Mouse (Mus musculus) adipocyte (in vitro differentiated cells): ENCODE data around the gene 4930444G20Rik.
"Not testable (repeated sequence)": the region's sequence is repeated elsewhere in the genome, so short reads cannot be mapped to it uniquely, and the experiment has no call there.

Experiments used
- DNase-seq: peaks from one replicate; pipeline ENCODE4 v3.0.0-alpha.2; 2016; ENCODE audit warnings: low spot score

Gene 4930444G20Rik

DNA sequence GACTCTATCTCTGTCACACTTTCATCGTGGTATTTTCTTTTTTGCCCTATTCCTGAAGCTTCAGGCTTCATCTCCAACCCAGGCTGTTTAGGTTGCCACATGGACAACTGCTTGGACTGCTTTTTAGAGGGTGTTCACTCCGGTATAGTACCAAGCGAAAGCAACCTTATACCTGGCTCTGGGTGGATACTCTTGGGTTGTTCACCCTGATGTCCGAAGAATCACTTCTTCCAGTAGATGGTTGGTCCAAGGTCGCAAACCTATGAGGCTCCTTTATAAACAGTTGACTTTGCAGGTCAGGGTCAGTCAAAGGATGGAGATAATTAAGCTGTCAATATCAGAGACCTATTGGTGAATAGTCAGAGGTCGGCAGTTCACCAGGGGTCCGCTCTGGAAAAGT lies at the start of gene 4930444G20Rik:
Gene 4930444G20Rik, minus strand, starts transcription at position 101 of the 400 bp plus-strand sequence.
- DNase-seq: not testable (repeated sequence)

DNA sequence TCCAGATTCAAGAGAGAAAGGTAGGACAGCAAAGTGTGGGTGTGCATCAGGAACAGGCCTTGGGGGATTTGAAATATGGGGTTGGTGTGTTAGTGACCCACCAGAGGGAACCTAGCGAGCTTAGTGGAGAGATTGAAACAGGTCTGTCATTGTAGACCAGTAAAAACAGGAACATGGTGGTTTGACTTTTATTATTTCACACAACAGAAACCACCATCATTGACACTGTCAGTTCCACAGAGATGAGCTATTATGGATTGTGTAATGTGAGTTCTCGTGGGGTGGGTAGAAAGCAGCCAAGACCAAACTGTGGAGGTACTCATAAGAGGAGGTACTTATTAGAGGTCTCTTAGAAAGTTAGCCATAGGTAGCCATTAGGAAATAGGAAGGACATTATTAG lies 6.7 kb upstream of the 4930444G20Rik start:
- DNase-seq: no peak

DNA sequence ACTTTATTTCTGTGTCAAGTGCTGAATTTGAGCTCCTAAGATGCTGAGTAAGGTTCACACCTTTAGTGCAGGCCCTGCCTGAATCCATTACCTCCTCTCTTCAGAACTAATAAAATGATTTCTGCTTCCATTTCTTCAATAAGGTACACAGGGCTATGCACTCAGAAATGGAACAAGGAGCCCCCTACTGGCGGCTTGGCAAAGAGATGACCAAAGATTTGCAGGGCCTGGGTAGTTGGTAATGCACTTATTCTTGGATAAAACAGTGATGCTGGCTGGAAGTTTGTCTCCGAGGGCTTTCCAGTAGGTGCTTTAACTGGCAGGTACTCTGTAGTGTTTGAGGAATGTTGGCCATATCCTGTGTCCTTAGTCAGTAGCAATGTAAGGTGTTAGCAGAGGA lies 4.9 kb upstream of the 4930444G20Rik start:
- DNase-seq: no peak

DNA sequence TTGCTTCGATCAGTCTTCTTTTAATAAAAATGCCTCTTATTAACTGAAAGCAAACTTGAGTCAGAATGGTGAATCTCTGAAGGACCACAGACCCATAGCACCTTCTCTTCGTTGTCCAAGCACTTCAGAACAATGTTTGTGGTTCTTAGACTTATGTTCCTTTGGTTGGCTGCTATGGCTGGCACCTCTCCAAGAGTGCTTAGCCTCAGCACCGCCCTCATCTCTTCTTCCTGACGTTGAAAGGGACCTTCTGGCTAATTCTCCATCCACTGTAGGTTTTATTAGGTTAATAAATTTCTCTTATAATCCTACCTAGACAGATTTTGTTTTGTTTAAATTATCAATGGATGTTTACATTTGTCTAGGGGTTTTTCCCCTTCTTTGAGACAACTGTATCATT lies 2.7 kb upstream of the 4930444G20Rik start:
- no peak for DNase-seq

DNA sequence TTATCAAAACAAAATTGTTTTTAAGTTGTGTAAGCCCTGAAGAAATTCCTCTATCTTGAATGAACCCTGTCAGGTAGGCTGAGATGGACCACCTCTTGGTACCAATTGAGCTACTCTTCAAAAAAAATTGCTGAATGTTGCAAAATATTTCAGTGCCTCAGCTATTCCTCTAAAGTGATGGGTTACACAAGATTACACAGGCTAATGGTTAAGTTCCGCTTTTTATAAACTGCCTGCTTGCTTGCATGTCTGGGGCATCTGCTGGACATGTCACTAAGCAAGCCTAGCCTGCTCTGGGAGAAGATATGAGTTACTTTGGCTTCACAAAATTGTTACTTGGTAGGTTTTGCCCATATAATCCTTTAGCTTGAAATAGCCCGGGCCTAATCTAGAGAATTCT lies 2.3 kb upstream of the 4930444G20Rik start:
- DNase-seq: no peak

DNA sequence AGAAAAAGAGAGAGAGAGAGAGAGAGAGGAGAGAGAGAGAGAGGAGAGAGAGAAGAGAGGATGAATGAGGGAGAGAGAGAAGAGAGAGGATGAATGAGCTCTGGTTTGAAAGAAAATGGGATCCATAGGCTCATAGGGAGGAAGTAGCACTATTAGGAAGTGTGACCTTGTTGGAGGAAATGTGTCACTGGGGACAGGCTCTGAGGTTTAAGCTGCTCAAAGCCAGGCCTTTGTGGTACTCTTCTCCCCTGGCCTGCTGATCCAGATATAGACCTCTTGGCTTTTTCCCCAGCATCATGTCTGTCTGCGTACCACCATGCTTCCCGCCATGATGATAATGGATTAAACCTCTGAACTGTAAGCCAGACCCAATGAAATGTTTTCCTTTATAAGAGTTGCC lies 8.5 kb downstream of the 4930444G20Rik start:
- no peak for DNase-seq

DNA sequence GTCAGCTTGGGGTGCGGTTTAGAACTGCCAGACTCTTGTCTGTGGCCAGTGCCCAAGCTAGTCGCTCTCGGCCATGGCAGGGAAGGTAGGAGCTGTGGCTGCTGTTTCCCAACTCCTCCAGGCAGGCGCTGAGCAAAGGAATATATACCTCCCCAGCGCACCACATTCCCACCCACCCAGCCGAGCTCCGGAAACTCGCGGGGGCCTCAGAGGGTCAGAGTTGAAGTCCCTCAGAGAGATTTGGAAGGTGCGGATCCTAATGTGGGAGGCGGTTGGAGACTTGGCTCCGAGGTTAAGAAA lies 8.9 kb downstream of the 4930444G20Rik start:
- no peak for DNase-seq

DNA sequence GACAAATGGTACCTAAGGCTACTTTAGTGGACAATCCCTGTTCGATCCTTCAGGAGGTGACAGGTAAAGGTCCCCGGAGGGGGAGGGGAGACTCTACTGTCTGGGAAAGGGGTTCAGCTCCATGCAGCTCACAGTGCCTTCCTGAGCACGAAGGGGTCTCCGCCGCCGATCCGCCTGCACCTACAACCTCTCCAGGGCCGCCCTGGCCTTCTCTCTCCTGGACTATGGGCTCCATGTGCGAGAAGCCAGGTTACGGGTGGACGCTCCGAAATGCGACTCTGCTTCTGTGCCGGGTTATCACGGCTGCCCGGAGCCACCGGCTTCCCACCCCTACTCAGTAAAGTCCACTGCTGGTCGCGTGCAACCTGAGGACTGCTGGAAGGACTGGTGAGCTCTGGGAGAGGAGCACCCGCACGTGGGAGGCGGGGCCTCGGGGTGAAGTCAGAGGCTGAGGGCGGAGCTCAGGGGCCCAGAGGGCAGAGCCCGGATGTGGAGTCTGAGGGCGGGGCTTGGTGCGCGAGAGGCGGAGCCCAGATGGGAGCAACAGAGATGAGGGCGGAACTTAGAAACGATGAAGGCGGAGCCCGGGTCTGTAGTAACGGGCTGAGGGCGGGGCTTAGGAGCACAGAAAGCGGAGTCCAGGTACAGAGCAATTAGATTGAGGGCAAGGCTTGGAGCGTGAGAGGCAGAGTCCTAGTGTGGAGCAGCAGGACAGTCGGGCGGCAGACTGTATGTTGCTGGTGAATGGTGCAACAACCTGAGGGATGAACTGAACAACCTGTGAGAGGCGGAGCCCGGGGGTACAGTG lies 9.5 kb downstream of the 4930444G20Rik start:
- DNase-seq: no peak

DNA sequence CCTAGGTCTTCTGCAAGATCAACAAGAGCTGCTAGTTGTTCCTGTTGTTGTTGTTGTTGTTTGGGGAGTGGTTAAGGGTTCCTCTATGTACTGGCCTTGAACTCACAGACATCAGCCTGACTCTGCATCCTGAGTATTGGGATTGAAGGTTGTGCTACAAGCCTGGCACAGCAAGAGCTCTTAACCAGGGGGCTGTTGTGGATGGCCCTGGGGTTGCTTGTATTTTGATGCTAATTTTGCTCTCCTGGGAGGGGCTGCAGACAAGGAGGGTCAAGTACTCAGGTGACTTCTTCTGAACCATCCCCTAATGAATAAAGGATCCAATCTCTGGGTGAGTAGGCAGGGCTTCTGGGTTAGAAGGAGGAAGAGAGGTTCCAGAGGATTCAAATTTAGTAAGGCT lies 12.6 kb downstream of the 4930444G20Rik start:
- DNase-seq: no peak

DNA sequence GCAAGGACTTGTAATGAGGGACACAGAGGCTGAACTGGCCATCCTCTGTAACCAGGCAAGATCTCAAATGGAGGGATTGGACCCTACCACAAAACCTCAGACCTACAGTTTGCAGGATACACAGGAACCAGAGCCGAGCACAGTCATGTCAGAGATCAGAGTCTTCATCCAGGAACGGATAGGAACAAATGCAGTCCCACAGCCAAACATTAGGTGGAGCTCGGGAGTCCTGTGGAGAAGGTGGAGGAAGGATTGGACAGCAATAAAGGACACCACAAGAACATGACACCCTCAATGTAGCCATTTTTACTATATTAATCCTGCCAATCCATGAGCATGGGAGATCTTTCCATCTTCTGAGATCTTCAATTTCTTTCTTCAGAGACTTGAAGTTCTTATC lies 31.6 kb downstream of the 4930444G20Rik start:
- DNase-seq: not testable (repeated sequence)

DNA sequence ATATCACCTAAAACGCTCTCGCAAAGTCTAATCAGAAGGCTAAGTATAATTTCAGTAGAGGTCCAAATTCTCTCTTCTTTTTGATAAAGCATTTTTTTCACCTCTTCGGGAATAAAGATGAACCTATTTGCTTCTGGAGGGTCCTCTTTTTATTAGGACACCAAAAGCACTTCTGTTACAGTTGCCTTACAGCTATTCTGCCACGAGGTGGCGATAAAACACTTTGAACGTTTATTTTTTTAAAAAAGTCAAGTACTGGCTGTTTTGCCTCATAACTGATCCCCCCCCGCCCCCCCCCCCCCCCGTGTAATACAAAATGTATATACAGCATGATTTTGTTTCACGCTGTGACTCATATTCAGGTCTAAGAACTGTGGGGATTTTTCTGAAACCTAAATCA lies 33.6 kb downstream of the 4930444G20Rik start:
- no peak for DNase-seq

DNA sequence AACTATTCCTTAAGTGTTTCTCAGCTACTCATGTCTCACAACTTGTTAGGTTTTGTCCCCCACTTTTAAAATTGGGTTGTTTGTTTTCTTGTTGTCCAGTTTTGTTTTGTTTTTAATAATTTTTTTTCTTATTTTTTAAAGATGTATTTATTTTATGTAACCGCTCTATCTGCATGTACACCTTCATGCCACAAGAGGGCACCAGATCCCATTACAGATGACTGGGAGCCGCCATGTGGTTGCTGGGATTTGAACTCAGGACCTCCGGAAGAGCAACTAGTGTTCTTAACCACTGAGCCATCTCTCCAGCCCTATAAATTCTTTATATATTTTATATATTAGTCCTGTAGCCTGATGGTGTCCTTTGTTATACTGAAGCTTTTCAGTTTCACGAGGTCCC lies 49.3 kb downstream of the 4930444G20Rik start:
- DNase-seq: no peak

DNA sequence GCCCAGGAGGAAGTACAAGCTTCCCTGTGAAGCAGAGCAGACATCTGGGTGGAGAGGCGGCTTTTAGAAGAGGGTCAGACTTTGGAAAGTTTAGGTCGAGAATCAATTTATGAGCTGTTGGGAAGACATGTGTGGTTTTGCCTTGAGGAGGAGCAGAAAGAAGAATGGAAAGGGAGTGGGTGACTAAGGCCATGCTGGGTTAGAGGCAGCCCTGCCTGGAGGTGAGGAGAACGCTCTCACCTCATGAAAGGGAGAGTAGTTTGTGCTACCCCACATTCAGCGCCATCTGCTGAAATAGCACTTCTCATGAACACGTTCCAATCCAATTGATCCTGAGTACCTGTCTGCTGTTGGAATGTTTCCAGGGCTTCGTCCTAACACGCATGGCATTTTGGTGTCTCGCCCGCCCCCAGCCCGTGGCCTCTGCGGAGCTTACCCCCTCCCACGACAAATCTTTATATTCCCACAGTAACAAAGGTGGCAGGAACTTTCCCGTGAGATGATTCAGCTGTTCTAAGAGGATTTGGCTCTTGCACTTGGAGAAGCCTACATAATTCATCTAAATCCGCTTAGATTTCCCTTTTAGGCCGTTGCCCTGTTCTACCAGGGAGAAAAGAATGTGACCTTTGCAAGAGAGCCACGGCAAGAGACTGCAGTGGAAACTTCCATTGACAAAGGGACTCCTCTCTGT lies 50.3 kb downstream of the 4930444G20Rik start:
- no peak for DNase-seq
